Mouse (Mus musculus) ES-E14 (cell line): Measurements from ENCODE around the gene Tiam1. TPM values are rescaled to one million over a fixed set of nuclear protein-coding genes. Genes with fewer than 3 reads are reported as not detected.

Source experiments
- DNase-seq: peaks from one replicate; pipeline ENCODE4 v3.0.0-alpha.2; 2013; ENCODE audit warnings: low read depth, low spot score
- H3K27ac ChIP-seq: 2 replicates; pipeline ENCODE4 v1.5.1; 2012; ENCODE audit warnings: low read depth, mild to moderate bottlenecking, low read length, moderate library complexity, mixed read lengths; ENCODE audit not compliant: poor library complexity, insufficient read depth, severe bottlenecking
- H3K36me3 ChIP-seq: 2 replicates; pipeline ENCODE4 v1.6.1; 2012; ENCODE audit warnings: mild to moderate bottlenecking, low read length, moderate library complexity, mixed read lengths; ENCODE audit not compliant: control insufficient read depth, poor library complexity, insufficient read depth, severe bottlenecking
- H3K4me1 ChIP-seq, 2 experiments: fragments of 150-350 bp in 1 of 2; sonication (generic) in 1 of 2; 2 replicates each; pipeline ENCODE4 v1.6.1; 2012; ENCODE audit warnings: low read length in 2 of 2, mild to moderate bottlenecking in 1 of 2, mixed read lengths in 1 of 2; ENCODE audit not compliant: control insufficient read depth in 2 of 2, insufficient read depth in 2 of 2, poor library complexity in 1 of 2
- H3K4me3 ChIP-seq, 2 experiments: fragments of 150-350 bp in 1 of 2; sonication (generic) in 1 of 2; 2 replicates each; pipeline ENCODE4 v1.5.1; 2012; ENCODE audit warnings: low read length in 2 of 2, low read depth in 1 of 2, mild to moderate bottlenecking in 1 of 2, mixed read lengths in 1 of 2; ENCODE audit not compliant: insufficient read depth in 1 of 2, poor library complexity in 1 of 2, severe bottlenecking in 1 of 2
- H3K9ac ChIP-seq: 2 replicates; pipeline ENCODE4 v1.6.1; 2012; ENCODE audit warnings: low read depth, mild to moderate bottlenecking, low read length, mixed read lengths; ENCODE audit not compliant: poor library complexity, insufficient read depth, severe bottlenecking
- H3K9me3 ChIP-seq: fragments of 150-350 bp; sonication (generic); 2 replicates; pipeline ENCODE4 v1.6.1; 2012; ENCODE audit warnings: low read depth, mild to moderate bottlenecking, low read length; ENCODE audit not compliant: control insufficient read depth, insufficient read depth
- CHD2 ChIP-seq: IDR thresholded peaks from 2 replicates; pipeline ENCODE4 v1.6.1; 2014; ENCODE audit warnings: mild to moderate bottlenecking, low read depth, low read length, inconsistent platforms
- HCFC1 ChIP-seq: IDR thresholded peaks from 2 replicates; pipeline ENCODE4 v1.6.1; 2012; ENCODE audit warnings: low read length, inconsistent platforms, borderline replicate concordance; ENCODE audit not compliant: insufficient read depth
- MAFK ChIP-seq: IDR thresholded peaks from 2 replicates; pipeline ENCODE4 v1.6.1; 2014; ENCODE audit warnings: mild to moderate bottlenecking, low read depth, low read length, inconsistent platforms; ENCODE audit not compliant: insufficient read depth
- ZC3H11A ChIP-seq: IDR thresholded peaks from 2 replicates; pipeline ENCODE4 v1.6.1; 2012; ENCODE audit warnings: low read depth, mild to moderate bottlenecking, inconsistent platforms, low read length, borderline replicate concordance
- ZNF384 ChIP-seq: IDR thresholded peaks from 2 replicates; pipeline ENCODE4 v1.6.1; 2012; ENCODE audit warnings: low read depth, low read length, inconsistent platforms
- in situ Hi-C, 2 experiments: fragments of 600-800 bp; cut with MboI; formaldehyde crosslinking; loops; one replicate each; pipeline ENCODE4 v1.15.1; 2025; ENCODE audit warnings: low sequenced_read_pairs in 2 of 2, inconsistent platforms in 1 of 2; ENCODE audit not compliant: unreplicated experiment in 2 of 2
- total RNA-seq: library from RNA; depleted of rRNA; stranded (reverse); fragments of 300-350 nt; gene quantifications from 2 replicates; pipeline ENCODE4 v1.2.3, GENCODE M21; 2012

Gene Tiam1
- total RNA-seq, 1 experiment: 15.7 TPM

DNA sequence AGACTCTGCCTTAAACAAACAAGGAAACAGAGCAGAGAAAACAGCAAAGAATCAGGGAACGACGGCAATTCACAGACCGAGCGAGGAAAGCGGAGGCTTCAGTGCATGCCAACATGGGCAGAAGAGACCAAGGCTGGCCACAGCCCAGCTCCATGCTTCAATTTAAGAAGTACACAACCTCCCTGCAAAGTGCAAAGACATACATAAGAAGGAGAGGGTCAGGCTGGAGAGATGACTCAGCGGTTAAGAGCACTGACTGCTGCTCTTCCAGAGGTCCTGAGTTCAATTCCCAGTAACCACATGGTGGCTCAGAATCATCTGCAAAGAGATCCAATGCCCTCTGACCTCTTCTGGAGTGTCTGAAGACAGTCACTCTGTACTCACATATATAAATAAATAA lies 40.6 kb upstream of the Tiam1 start:
- H3K36me3 ChIP-seq: no peaks in the 10 kb centered on the region
- no peak overlapping the region for H3K27ac ChIP-seq
- no peak overlapping the region for H3K4me3 ChIP-seq
- in situ Hi-C loops: loop anchor here in 1 of 2 experiments (10.0 kb wide), 2 partner anchors 339 to 409 kb away; no protein-coding TSS in a partner anchor
- TF ChIP-seq HCFC1 (no peak), ZC3H11A (no peak), CHD2 (no peak), MAFK (0 out of 2 replicates have a peak, but pooled peaks have one; percentile 37)
- no peaks in the 10 kb centered on the region for H3K9me3 ChIP-seq
- H3K9ac ChIP-seq: no peak overlapping the region
- no peak for DNase-seq
- H3K4me1 ChIP-seq: peaks cover 3 to 8% of the 10 kb centered on the region in 2 experiments; a peak in 3 of 4 replicates

DNA sequence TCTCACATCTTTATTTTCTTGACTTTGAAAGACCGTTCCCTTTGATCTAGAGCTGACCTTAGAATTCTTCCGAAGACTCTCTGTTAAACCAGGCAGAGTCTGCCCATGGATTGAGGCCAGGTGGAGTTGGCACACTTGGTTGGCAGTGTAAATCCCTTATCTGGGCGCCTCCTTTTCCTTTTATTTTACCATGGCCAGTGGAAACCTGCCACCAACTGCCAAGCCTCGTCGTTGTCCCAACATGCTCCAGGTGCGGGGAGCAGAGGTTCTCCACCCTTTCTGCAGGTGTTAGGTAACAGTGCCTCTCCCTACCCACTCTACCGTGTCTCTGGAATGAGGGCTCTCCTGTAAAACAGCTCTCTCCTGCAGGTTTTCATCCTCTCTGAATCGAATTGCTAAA lies 38.1 kb upstream of the Tiam1 start:
- in situ Hi-C loops: loop anchor here in 1 of 2 experiments (10.0 kb wide), 2 partner anchors 337 to 407 kb away; no protein-coding TSS in a partner anchor
- Histone ChIP-seq H3K27ac (no peak overlapping the region), H3K4me3 (no peak overlapping the region), H3K4me1 (peaks cover 3 to 8% of the 10 kb centered on the region in 2 experiments; a peak in 3 of 4 replicates), H3K9ac (no peak overlapping the region), H3K9me3 (no peaks in the 10 kb centered on the region), H3K36me3 (no peaks in the 10 kb centered on the region)
- DNase-seq: no peak
- TF ChIP-seq ZNF384 (no peak), ZC3H11A (no peak)

DNA sequence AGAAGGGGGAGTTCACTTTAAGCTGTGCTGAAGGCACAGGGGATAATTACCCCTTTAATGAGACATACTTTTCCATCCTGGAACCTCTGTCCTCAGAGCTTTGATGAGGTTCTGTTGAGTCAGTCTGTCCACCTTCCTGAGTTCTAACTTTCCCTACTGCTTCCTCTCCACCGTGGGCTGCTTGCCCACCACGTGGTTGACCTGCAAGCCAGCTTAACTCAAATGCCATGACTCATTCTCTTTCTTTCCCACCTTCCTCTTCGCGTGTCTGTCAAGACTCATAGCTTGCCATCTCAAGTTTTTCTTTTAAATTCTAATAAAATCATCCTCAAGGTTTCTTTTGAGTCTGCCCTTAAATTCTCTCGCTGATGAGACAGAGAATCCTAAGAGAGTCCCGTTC lies 37.4 kb upstream of the Tiam1 start:
- TF ChIP-seq ZNF384 (no peak), ZC3H11A (no peak), MAFK (no peak), CHD2 (no peak), HCFC1 (no peak)
- in situ Hi-C loops: loop anchor here in 1 of 2 experiments (10.0 kb wide), 2 partner anchors 336 to 406 kb away; no protein-coding TSS in a partner anchor

DNA sequence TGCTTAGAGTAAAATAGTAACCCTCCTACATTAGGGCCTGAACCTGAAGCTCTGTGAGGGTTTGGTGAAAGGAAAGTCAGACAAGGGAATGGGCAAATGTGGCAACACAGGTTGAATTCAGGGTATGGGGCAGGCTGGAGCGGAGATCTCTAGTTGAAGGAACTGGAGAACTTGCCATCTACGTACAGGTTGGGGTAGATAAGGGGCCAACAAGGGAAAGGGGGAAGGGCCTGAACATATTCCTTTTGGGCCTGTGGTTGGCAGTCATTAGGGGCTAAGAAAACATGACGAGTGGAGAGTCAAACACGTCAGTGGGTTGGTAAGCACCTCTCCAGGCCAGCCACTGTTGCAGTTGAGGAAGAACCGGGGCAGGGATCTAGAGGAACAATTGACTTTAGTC lies 36.3 kb upstream of the Tiam1 start:
- DNase-seq: no peak
- H3K9me3 ChIP-seq: no peaks in the 10 kb centered on the region
- peaks cover 0 to 8% of the 10 kb centered on the region in 2 experiments; a peak in 1 of 4 replicates for H3K4me1 ChIP-seq
- TF ChIP-seq MAFK (no peak), HCFC1 (no peak), CHD2 (no peak), ZC3H11A (no peak), ZNF384 (no peak)
- in situ Hi-C loops: loop anchor here in 1 of 2 experiments (10.0 kb wide), 2 partner anchors 335 to 405 kb away; no protein-coding TSS in a partner anchor
- no peak overlapping the region for H3K4me3 ChIP-seq
- no peak overlapping the region for H3K9ac ChIP-seq
- H3K36me3 ChIP-seq: no peaks in the 10 kb centered on the region
- H3K27ac ChIP-seq: no peak overlapping the region

More for the DNA sequence above, 37.4 kb upstream of the Tiam1 start:
- no peaks in the 10 kb centered on the region for H3K36me3 ChIP-seq
- no peaks in the 10 kb centered on the region for H3K9me3 ChIP-seq
- no peak overlapping the region for H3K4me3 ChIP-seq
- peaks cover 3 to 13% of the 10 kb centered on the region in 2 experiments; a peak in 3 of 4 replicates for H3K4me1 ChIP-seq
- H3K27ac ChIP-seq: no peak overlapping the region
- no peak for DNase-seq
- H3K9ac ChIP-seq: no peak overlapping the region

DNA sequence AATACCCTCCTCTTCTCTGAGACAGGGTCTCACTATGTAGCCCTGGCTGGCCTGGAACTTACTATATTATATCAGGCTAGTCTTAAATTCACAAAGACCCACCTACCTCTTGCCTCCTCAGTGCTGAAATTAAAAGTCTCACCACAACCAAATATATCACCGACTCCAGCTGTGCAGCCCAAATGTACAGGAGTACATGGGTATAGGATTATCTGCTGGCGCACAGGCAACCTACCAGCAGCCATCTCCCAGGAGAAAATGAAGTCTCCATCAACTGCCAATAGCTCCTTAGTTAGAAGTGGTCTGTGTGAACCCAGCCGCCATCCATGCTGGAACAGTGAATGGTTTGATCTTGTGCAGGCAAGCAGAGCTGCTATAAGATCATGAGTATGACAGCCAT lies 34.8 kb upstream of the Tiam1 start:
- Histone ChIP-seq H3K4me1 (peaks cover 0 to 5% of the 10 kb centered on the region in 2 experiments; a peak in 1 of 4 replicates), H3K9me3 (no peaks in the 10 kb centered on the region), H3K36me3 (no peaks in the 10 kb centered on the region), H3K9ac (no peak overlapping the region), H3K4me3 (no peak overlapping the region), H3K27ac (no peak overlapping the region)
- DNase-seq: no peak
- in situ Hi-C loops: no loop called here
- no peak for TF ChIP-seq CHD2
